Mouse (Mus musculus) ovary, adult 18-20 months (tissue): Measurements from ENCODE around the gene Rgs6.

Experiments used
- DNase-seq: peaks from one replicate; pipeline ENCODE4 v3.0.0; 2022; ENCODE audit warnings: low spot score, mixed read lengths

The Rgs6 gene

DNA sequence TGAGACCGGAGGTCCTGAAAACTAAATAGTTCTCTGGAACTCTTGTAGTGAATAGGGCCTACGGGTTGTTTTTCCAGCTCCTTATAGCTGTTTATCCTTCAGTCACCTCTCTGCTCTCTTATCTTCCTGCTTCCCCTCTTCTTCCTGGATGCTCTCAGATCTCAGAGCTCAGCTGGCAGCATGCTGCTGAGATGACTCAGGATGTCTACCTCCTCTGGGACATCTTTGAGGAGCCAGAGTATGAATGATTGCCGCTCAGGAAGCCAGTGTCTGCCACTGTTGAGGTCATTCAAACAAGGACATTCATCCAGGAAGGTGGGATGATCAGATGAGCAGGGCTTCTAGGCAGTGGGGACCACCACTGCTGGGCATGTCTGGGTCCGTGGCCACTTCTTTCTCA lies 498.9 kb downstream of the Rgs6 start:
- no peak for DNase-seq

- DNase-seq, result no peak
Observed at GRCm38 (mm10) chr12:83087555-83087954, 499.5 kb downstream of the Rgs6 start.

- no peak for DNase-seq
Observed at GRCm38 (mm10) chr12:83092001-83092400, 503.9 kb downstream of the Rgs6 start.

GRCm38 (mm10) chr12:83097787-83098186 lies 509.7 kb downstream of the Rgs6 start:
- no peak for DNase-seq

GRCm38 (mm10) chr12:83098646-83099371 lies 510.7 kb downstream of the Rgs6 start:
- DNase-seq, result no peak

GRCm38 (mm10) chr12:83099920-83100319 lies 511.8 kb downstream of the Rgs6 start:
- no peak for DNase-seq

DNA sequence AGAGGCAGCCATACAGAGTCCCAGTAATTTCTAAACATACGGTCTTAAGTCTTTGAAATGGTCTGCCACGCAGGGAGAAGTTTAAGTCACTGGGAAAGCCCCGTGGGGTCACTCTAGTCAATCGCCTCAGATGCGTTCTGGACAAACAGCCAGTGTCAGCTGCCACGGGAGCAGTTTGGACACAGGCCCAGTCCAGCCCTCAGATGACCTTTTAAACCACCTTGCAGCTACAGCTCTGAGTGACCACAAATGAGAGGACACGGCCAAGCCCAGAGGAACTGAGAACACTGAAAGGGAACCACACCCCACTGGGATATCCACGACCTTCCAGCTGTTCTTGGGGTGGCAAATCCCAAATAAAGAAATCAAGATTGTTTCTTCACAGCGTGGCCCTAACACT lies 512.3 kb downstream of the Rgs6 start:
- DNase-seq, result no peak

- no peak for DNase-seq
Observed at GRCm38 (mm10) chr12:83100848-83101247, 512.8 kb downstream of the Rgs6 start.

GRCm38 (mm10) chr12:83105514-83106119 lies 517.5 kb downstream of the Rgs6 start:
- no peak for DNase-seq

DNA sequence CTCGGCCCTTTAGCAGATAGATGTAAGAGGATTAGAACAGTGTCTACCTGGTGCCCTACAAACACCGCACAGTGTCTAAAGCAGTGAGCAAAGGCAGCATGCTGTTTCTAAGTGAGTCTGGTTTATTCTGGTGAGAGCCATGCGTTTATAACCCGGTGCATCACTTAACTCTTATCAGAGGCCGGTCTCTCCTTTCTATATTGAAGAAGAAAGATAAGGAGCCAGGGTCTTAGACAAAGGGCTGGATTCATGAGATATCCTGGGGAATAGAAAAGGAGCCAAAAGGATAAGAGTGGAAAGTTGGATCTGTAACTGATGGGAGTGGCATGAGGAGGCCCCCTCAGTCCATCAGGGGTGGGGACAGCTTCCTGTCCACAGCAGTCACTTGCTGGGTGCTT lies 518.0 kb downstream of the Rgs6 start:
- DNase-seq, result no peak

DNA sequence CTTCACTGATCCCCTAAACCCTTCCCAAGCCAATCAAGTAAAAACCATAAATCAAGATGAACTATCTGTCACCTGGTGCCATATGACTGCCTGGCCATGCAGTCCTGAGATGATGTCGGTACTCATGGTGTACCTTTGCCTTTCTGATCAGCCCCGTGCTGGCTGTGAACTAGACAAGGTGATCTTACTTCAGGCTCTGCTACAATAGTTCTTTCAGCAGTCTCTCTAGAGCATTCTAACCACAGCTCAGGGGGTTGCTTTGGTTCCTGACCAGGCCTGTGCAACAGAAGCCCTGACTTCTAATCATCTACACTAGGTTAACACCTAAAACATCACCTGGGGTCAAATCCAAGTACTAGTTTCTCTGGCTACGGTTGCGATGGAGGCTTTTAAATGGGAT lies 521.4 kb downstream of the Rgs6 start:
- DNase-seq, result no peak

- DNase-seq, result no peak
Observed at GRCm38 (mm10) chr12:83109891-83110630, 522.0 kb downstream of the Rgs6 start.

- no peak for DNase-seq
Observed at GRCm38 (mm10) chr12:83110711-83111110, 522.6 kb downstream of the Rgs6 start.

GRCm38 (mm10) chr12:83112283-83112682 lies 524.2 kb downstream of the Rgs6 start:
- DNase-seq, result no peak

DNA sequence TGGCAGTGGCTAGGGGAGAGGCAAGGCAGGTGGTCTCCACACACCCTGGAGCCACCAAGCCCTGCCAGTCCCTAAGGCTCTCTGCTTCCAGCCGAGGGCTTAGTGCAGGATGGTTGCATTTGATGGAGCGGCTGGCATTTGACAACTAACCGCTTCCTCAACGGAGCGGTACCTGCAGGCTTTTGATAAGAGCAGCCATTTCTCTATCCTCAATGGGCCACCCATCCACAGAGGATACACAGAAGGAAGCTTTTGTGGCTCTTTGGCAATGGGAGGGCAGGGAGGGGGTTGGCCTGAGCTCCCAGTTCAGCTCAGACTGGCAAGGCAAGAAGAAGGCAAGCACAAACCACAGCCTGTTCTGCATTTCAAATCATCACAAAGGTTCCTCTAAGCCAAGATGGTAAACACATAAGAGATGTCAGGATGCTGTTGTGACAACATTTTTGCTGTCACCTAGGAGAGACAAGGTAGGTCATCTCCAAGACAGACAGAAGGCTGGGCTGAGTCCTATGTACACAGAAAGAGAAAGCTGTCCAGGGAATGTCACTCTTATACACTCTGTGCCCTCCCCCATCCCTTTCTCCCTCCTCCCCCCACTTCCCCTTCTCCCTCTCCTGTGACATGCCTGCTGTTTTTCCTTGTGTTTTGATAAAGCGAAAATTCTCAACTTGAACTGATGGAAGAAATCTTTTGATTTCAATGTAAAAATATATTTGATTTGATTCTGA lies 525.0 kb downstream of the Rgs6 start:
- no peak for DNase-seq

DNA sequence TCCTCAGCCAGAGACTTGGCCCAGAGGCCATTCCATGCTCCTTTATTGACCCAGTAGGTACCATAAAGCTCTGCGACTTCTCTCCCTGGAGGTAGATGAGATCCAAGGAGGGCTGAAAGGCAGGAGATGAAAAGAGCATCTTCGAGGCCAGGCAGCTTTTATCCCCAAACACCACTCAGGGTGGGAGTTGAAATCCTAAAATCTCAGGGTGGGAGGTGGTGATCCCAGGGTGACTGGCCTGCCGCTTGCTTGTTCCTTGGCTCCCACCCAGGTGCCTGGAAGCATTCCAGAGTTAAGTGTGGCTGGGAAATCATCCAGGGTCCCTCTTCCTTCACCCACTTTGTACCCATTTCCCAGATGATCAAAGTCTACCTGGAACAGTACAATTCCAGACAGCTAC lies 525.9 kb downstream of the Rgs6 start:
- no peak for DNase-seq

DNA sequence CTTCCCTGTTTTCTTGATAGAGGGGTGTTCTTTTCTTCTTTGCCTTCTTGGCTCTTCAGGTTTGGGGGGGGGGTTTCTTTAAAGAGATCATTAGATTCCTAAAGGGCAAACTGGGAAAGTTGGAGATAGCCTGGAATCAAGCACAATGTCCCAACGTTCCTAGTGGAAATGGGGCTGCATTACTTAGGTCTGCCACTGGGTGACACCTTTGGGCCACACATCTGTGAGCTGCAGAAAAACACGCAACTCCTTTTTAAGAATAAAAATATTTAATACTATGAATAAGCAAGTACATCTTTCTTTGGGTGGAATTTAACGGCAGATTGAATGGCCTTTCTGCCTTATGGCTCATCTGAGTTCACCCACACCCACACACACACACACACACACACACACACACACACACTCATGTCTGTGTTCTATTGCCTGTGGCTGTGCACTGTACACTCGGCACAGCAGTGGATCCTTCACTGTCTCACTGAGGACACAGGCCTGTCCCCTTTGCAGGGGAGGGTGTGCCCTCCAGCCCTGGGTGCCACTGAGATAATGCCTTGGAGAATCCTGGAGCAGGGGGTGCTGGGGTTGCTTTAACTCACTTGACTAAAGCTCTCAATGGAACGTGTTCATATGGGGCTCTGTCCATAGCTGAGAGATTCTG lies 526.4 kb downstream of the Rgs6 start:
- DNase-seq, result no peak

- no peak for DNase-seq
Observed at GRCm38 (mm10) chr12:83124111-83124510, 536.0 kb downstream of the Rgs6 start.

GRCm38 (mm10) chr12:83125284-83125683 lies 537.2 kb downstream of the Rgs6 start:
- DNase-seq, result no peak

DNA sequence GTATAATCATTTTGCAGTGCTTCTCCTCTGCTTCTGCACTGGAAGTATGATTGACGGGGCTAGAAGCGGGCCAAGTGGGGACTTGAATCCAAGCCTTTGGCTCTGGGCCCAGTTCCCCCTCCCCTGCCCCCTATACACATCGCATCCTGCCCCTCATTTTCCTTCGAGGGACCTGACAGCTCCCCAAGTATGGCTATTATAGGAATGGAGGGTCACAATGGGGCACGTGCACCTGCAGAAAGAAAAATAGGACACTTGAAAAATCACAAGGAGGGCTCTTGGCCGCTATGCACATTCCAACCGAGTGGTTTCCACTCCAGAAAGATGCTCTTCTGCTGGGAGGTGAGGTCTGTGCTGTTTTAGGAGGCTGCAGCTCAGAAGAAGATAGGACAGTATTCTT lies 538.8 kb downstream of the Rgs6 start:
- DNase-seq, result no peak

DNA sequence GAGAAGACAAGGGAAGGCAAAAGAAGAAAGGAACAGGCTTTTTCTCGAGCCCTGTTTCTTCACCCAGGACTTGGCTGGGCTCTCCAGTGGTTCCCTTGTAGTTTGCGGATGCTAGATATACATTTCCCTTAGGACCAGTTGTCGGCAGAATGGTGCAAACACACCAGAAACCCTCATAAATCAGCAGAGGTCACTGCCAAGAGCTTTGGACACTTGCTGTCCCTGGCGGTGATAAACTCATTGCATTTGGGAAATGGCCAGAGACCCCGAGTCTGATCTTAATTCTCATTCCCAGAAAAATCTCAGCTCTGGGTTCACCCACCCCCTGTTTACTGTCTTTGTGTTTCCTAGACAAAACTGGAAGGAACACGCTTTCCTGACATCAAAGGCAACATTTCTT lies 539.9 kb downstream of the Rgs6 start:
- DNase-seq, result no peak

GRCm38 (mm10) chr12:83128606-83129005 lies 540.5 kb downstream of the Rgs6 start:
- no peak for DNase-seq
